Mouse (Mus musculus): ENCODE measurements at regions not wholly inside any gene's neighbourhood (a gene's known extent, or its start where the extent isn't known, plus 50 kb on each side); places are given as distances from the start of the nearest gene placed in this dataset.

- no peaks in the 10 kb centered on the region for H3K79me3 ChIP-seq (ENCODE audit: low read depth)
- no peaks in the 10 kb centered on the region for H3K36me3 ChIP-seq (ENCODE audit: control insufficient read depth, insufficient read depth)
- H3K4me3 ChIP-seq (ENCODE audit: insufficient read depth, poor library complexity, severe bottlenecking): no peak overlapping the region
- no peak for TF ChIP-seq CTCF (IDR thresholded peaks at IDR 0.05; ENCODE audit: control insufficient read depth, insufficient read depth, insufficient read length)
- H3K27me3 ChIP-seq (ENCODE audit: control insufficient read depth, insufficient read depth, insufficient read length): no peaks in the 10 kb centered on the region
- no peaks in the 10 kb centered on the region for H3K79me2 ChIP-seq (ENCODE audit: control insufficient read depth, insufficient read depth)
- no peak overlapping the region for H3ac ChIP-seq (ENCODE audit: control insufficient read depth, insufficient read length, low read depth)
Measured at GRCm38 (mm10) chr12:25209333-25209728, 112.4 kb upstream of the Id2 start.

- no peak for TF ChIP-seq CTCF (IDR thresholded peaks at IDR 0.05; ENCODE audit: control insufficient read depth, insufficient read depth, insufficient read length)
- peak; percentile 74 for TF ChIP-seq MYOD1 (IDR thresholded peaks at IDR 0.05; ENCODE audit: control insufficient read depth, insufficient read length, low read depth)
- Histone ChIP-seq H3K4me3 (ENCODE audit: insufficient read depth, poor library complexity, severe bottlenecking) (no peak overlapping the region), H3K27me3 (ENCODE audit: control insufficient read depth, insufficient read depth, insufficient read length) (no peaks in the 10 kb centered on the region)
Measured at GRCm38 (mm10) chr12:25208670-25209332, 111.9 kb upstream of the Id2 start.

GRCm38 (mm10) chr12:25203371-25204067 is 106.6 kb upstream of the Id2 start:
- no peaks in the 10 kb centered on the region for H3K79me2 ChIP-seq (ENCODE audit: control insufficient read depth, insufficient read depth)
- TF ChIP-seq FOSL1 (IDR thresholded peaks at IDR 0.05; ENCODE audit: insufficient read depth, low read length, poor library complexity, severe bottlenecking) (no peak), USF1 (IDR thresholded peaks at IDR 0.05; ENCODE audit: low read depth) (no peak), CEBPB (IDR thresholded peaks at IDR 0.05; ENCODE audit: low read depth) (no peak), MAX (IDR thresholded peaks at IDR 0.05) (no peak), CTCF (IDR thresholded peaks at IDR 0.05; ENCODE audit: control insufficient read depth, insufficient read depth, insufficient read length) (no peak), MYOD1 (IDR thresholded peaks at IDR 0.05; ENCODE audit: control insufficient read depth, insufficient read length, low read depth) (no peak), MYOG (IDR thresholded peaks at IDR 0.05; ENCODE audit: control insufficient read depth, extremely low read depth, insufficient read length) (no peak)
- H3K27me3 ChIP-seq (ENCODE audit: control insufficient read depth, insufficient read depth, insufficient read length): no peaks in the 10 kb centered on the region
- H3K4me3 ChIP-seq (ENCODE audit: insufficient read depth, poor library complexity, severe bottlenecking): no peak overlapping the region
- H3K36me3 ChIP-seq (ENCODE audit: control insufficient read depth, insufficient read depth): no peaks in the 10 kb centered on the region
- H3ac ChIP-seq (ENCODE audit: control insufficient read depth, insufficient read length, low read depth): no peak overlapping the region
- no peaks in the 10 kb centered on the region for H3K79me3 ChIP-seq (ENCODE audit: low read depth)

More at GRCm38 (mm10) chr12:25208670-25209332, 111.9 kb upstream of the Id2 start:
- Histone ChIP-seq H3K79me3 (ENCODE audit: low read depth) (no peaks in the 10 kb centered on the region), H3ac (ENCODE audit: control insufficient read depth, insufficient read length, low read depth) (no peak overlapping the region), H3K36me3 (ENCODE audit: control insufficient read depth, insufficient read depth) (no peaks in the 10 kb centered on the region), H3K79me2 (ENCODE audit: control insufficient read depth, insufficient read depth) (no peaks in the 10 kb centered on the region)

GRCm38 (mm10) chr12:25200161-25200560 is 103.2 kb upstream of the Id2 start:
- Histone ChIP-seq H3K27me3 (ENCODE audit: control insufficient read depth, insufficient read depth, insufficient read length) (no peaks in the 10 kb centered on the region), H3K79me2 (ENCODE audit: control insufficient read depth, insufficient read depth) (no peaks in the 10 kb centered on the region), H3K36me3 (ENCODE audit: control insufficient read depth, insufficient read depth) (no peaks in the 10 kb centered on the region), H3K4me3 (ENCODE audit: insufficient read depth, poor library complexity, severe bottlenecking) (no peak overlapping the region), H3ac (ENCODE audit: control insufficient read depth, insufficient read length, low read depth) (no peak overlapping the region), H3K79me3 (ENCODE audit: low read depth) (no peaks in the 10 kb centered on the region)
- no peak for TF ChIP-seq CEBPB (IDR thresholded peaks at IDR 0.05; ENCODE audit: low read depth)
- TF ChIP-seq MYOD1 (IDR thresholded peaks at IDR 0.05; ENCODE audit: control insufficient read depth, insufficient read length, low read depth): no peak
- TF ChIP-seq CTCF (IDR thresholded peaks at IDR 0.05; ENCODE audit: control insufficient read depth, insufficient read depth, insufficient read length): no peak
- TF ChIP-seq MYOG (IDR thresholded peaks at IDR 0.05; ENCODE audit: control insufficient read depth, extremely low read depth, insufficient read length): no peak
- no peak for TF ChIP-seq FOSL1 (IDR thresholded peaks at IDR 0.05; ENCODE audit: insufficient read depth, low read length, poor library complexity, severe bottlenecking)
- no peak for TF ChIP-seq USF1 (IDR thresholded peaks at IDR 0.05; ENCODE audit: low read depth)
- TF ChIP-seq MAX (IDR thresholded peaks at IDR 0.05): no peak

GRCm38 (mm10) chr12:25197757-25198156 is 100.8 kb upstream of the Id2 start:
- Histone ChIP-seq H3ac (ENCODE audit: control insufficient read depth, insufficient read length, low read depth) (no peak overlapping the region), H3K27me3 (ENCODE audit: control insufficient read depth, insufficient read depth, insufficient read length) (no peaks in the 10 kb centered on the region)

GRCm38 (mm10) chr12:25196022-25196421 is 99.1 kb upstream of the Id2 start:
- TF ChIP-seq MYOG (IDR thresholded peaks at IDR 0.05; ENCODE audit: control insufficient read depth, extremely low read depth, insufficient read length): no peak
- H3K79me2 ChIP-seq (ENCODE audit: control insufficient read depth, insufficient read depth): no peaks in the 10 kb centered on the region
- no peaks in the 10 kb centered on the region for H3K79me3 ChIP-seq (ENCODE audit: low read depth)
- H3K4me3 ChIP-seq (ENCODE audit: insufficient read depth, poor library complexity, severe bottlenecking): no peak overlapping the region
- H3K36me3 ChIP-seq (ENCODE audit: control insufficient read depth, insufficient read depth): no peaks in the 10 kb centered on the region
- no peak overlapping the region for H3ac ChIP-seq (ENCODE audit: control insufficient read depth, insufficient read length, low read depth)
- H3K27me3 ChIP-seq (ENCODE audit: control insufficient read depth, insufficient read depth, insufficient read length): no peaks in the 10 kb centered on the region

More at GRCm38 (mm10) chr12:25197757-25198156, 100.8 kb upstream of the Id2 start:
- Histone ChIP-seq H3K79me3 (ENCODE audit: low read depth) (no peaks in the 10 kb centered on the region), H3K4me3 (ENCODE audit: insufficient read depth, poor library complexity, severe bottlenecking) (no peak overlapping the region), H3K36me3 (ENCODE audit: control insufficient read depth, insufficient read depth) (no peaks in the 10 kb centered on the region), H3K79me2 (ENCODE audit: control insufficient read depth, insufficient read depth) (no peaks in the 10 kb centered on the region)
- TF ChIP-seq CTCF (IDR thresholded peaks at IDR 0.05; ENCODE audit: control insufficient read depth, insufficient read depth, insufficient read length): no peak
- no peak for TF ChIP-seq CEBPB (IDR thresholded peaks at IDR 0.05; ENCODE audit: low read depth)
- TF ChIP-seq MAX (IDR thresholded peaks at IDR 0.05): no peak
- TF ChIP-seq MYOG (IDR thresholded peaks at IDR 0.05; ENCODE audit: control insufficient read depth, extremely low read depth, insufficient read length): no peak
- TF ChIP-seq FOSL1 (IDR thresholded peaks at IDR 0.05; ENCODE audit: insufficient read depth, low read length, poor library complexity, severe bottlenecking): no peak
- no peak for TF ChIP-seq USF1 (IDR thresholded peaks at IDR 0.05; ENCODE audit: low read depth)
- TF ChIP-seq MYOD1 (IDR thresholded peaks at IDR 0.05; ENCODE audit: control insufficient read depth, insufficient read length, low read depth): no peak
